Mouse (Mus musculus): ENCODE data around the gene Ptpn11. TPM values are rescaled to one million over a fixed set of nuclear protein-coding genes. Genes with fewer than 3 reads are reported as not detected.
"Not testable (repeated sequence)": the region's sequence is repeated elsewhere in the genome, so short reads cannot be mapped to it uniquely, and the experiment has no call there.

The Ptpn11 gene
- 10 to 100 TPM; 62.2 to 62.4 TPM for total RNA-seq (2021)
- long read RNA-seq, experiment 1, full-length matches to known transcripts = 6 of 16 reads
- long read RNA-seq, experiment 1, partial matches to known transcripts = 3 of 16 reads
- long read RNA-seq, experiment 1, other reads (novel, unspliced or antisense) = 7 of 16 reads
- long read RNA-seq, experiment 2, full-length matches to known transcripts = 6 of 13 reads
- long read RNA-seq, experiment 2, partial matches to known transcripts = 2 of 13 reads
- long read RNA-seq, experiment 2, other reads (novel, unspliced or antisense) = 5 of 13 reads

DNA sequence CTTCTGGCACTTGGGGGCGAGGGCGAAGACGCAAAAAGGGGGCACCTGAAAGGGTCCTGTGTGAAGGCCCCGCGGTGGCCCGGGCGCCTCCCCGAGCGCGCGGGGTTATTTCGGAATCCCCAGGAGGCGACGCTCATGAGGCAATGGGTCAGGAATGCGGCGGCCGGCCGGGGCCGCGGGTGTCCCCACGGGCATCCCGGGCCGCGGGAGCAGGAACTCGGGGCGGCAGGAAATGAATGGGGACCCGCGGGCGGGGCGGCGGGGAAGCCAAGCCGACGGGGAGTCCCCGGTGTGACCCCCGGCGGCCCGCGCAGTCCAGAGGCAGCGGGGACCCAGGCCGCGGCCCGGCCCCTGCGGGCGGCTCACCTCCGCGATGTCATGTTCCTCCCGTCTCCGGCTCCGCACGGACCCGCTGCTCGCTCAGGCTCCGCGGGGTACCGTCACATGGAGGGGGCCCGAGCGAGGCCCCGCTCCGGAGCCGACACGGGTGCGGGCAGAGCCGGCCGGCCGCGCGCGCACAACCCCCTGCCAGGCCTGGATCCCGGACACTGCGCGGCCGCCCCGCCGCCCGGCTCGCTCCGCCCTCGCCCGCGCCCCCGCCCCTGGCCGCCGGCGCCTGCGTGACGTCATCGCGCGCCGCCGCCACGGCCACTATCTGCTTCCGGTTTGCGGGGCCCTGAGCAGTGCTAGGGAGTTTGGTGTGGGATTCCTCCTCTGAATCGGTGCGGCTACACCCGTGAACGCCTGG is at the start of gene Ptpn11:
Ptpn11 (minus strand) TSS at position 562 of the 748 bp plus-strand sequence.
- intact Hi-C loops (cut with DNase I; ENCODE audit: low total_unique reads) = no loop called here
- peak; percentile 88 for DNase-seq

DNA sequence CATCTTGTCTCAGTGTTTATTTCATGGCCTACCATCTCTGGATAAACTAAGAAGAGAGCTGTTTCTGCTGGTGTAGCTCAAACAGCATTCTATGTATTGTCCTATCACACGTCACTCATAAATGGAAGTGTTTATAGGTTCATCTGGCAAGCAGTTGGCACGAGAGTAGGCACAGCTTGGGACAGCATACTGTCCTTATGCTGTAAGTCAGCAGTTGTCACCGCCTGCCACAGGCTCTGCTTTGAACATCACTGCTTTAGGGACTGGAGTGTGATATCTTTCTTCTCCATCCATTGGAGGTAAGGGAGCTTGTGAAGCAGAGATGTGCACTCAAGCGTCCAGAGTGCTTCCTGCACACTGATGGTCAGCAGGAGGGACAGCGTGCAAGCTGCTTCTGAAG is 48.6 kb upstream of the Ptpn11 start:
- intact Hi-C loops (cut with DNase I; ENCODE audit: low total_unique reads) = no loop called here
- no peak for DNase-seq

DNA sequence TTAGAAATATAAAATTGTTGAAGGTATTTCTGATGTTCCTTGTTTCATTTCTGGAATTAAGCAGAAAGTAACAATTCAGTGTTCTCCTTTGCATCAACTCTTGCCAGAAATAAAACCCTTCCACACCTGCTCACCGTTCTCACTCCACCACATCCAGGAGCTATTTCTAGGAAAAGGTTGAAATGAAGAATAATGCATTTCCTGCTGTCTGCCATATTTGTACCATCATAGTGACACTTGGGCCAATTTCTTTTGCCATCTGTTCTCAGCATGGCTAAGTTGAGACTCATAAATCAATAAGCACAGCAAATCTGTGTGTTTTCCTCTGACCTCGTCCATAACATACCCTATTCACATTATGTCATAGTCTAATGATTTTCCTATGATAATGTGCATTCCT is 47.0 kb upstream of the Ptpn11 start:
- no peak for DNase-seq
- intact Hi-C loops (cut with DNase I; ENCODE audit: low total_unique reads) = no loop called here

DNA sequence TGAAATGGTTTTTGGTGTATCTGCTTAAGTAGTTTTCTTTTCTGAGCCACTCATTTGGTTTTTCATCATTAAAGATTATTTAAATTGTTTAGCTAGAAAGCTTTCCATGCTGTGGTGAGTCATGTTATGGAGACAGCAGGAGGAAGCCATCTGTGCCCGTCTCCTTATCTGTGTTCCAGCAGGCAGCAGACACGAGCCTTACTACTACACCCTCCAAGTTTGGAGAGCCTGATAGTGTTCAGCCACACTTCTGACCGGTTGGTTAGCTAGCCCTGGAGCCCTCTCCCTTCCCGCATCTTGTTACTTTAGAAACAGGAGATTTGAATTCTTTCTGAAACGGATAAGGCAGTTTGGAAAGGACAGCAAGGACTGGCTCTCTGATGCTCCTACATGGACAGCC is 45.0 kb upstream of the Ptpn11 start:
- intact Hi-C loops (cut with DNase I; ENCODE audit: low total_unique reads) = no loop called here
- no peak for DNase-seq

DNA sequence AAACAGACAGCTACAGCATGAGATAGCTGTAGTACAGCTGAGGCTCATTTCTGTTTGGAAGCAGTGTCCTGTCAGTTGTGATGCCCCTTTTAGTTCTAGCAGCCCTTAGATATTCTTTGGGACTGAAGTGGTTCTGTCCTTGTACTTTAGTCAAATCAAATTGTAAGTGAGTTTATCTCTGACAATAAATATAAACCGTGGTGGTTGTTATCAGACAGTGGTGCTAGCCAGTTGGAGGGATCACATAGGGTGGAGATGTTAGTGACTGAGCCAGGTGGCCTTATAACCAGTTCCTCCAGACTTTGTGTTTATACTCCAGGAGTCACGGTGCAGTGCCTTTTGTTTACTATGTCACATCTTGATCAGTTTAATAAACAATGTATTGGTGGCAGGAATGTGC is 42.5 kb upstream of the Ptpn11 start:
- intact Hi-C loops (cut with DNase I; ENCODE audit: low total_unique reads) = no loop called here
- DNase-seq = no peak

DNA sequence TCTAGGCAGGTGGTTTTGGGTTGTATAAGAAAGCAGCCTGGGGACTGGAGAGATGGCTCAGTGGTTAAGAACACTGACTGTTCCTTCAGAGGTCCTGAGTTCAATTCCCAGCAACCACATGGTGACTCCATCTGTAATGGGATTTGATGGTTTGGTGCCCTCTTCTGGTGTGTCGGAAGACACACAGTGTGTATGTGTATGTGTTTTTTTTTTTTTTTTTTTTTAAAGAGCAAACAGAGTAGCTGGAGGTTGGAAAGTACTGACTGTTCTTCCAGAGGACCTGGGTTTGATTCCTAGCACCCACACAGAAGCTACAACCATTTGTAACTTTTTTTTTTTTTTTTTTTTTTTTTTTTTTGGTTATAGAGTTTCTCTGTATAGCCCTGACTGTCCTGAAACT is 41.6 kb upstream of the Ptpn11 start:
- no peak for DNase-seq
- intact Hi-C loops (cut with DNase I; ENCODE audit: low total_unique reads) = no loop called here

DNA sequence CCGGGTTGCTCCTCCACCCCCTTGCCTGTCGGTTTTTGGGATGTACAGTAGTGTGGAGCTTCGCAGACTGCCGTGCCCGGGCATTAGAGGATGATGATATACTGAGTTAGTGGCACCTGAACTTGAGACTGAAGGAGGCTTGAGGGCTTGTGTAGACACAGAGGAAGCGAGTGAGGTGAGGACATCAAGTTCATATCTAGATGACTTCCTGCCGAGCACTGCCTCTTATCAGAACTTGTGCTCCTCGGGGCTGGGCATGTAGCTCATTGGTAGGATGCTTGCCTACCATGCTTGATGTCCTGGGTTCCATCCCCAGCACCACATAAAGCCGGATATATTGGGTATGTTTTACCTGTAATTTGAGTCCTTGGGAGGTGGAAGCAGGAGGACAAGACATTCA is 39.6 kb upstream of the Ptpn11 start:
- DNase-seq = no peak
- intact Hi-C loops (cut with DNase I; ENCODE audit: low total_unique reads) = no loop called here

DNA sequence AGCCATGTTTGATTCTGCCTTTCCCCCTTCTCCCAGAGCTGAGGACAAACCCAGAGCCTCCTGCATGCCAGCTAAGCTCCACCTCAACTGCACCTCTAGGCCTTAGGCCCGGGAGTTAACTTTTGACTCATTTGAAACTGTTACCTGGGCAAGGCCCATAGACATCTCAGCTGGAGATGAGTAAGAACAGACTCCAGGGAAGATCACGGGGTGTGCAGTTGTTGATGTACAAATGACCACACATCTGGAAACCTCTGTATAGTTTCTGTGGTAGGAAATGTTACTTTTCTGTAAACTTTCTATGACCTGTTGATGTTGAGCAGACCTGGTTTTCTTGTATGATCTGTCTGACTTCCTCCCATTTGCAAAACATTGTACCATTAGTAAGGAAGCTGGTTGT is 38.0 kb upstream of the Ptpn11 start:
- no peak for DNase-seq
- intact Hi-C loops (cut with DNase I; ENCODE audit: low total_unique reads) = no loop called here

DNA sequence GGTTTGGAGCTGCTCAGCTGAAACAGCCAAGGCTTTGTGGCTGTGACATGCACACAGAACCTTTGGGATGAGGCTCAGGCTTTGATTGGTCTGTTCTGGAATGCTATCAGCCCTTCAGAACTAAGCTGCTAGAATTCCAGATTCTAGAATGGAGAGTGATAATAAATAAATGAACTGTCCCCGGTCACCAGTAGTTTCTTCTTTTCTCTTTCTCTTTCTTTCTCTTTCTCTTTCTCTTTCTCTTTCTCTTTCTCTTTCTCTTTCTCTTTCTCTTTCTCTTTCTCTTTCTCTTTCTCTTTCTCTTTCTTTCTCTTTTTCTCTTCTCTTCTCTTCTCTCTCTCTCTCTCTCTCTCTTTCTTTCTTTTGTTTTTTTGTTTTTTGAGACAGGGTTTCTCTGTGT is 36.1 kb upstream of the Ptpn11 start:
- DNase-seq; intact Hi-C loops (cut with DNase I; ENCODE audit: low total_unique reads): not testable (repeated sequence)

DNA sequence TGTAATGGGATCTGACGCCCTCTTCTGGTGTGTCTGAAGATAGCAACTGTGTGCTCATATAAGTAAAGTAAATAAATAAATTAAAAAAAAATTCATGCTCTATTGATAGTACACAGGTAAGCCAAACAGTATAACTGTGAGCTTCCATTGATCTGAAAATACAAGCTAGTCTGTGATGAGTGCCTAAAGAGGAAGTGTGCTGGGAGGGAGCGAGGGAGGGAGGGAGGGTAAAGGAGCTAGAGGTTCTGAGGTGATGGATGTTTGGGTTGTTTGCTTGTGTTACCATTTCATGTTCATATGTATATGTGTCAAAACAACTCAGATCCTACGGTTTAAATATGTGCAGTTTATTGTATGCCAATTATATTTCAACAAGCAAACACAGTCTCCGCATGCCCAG is 35.6 kb upstream of the Ptpn11 start:
- intact Hi-C loops (cut with DNase I; ENCODE audit: low total_unique reads) = no loop called here
- no peak for DNase-seq

DNA sequence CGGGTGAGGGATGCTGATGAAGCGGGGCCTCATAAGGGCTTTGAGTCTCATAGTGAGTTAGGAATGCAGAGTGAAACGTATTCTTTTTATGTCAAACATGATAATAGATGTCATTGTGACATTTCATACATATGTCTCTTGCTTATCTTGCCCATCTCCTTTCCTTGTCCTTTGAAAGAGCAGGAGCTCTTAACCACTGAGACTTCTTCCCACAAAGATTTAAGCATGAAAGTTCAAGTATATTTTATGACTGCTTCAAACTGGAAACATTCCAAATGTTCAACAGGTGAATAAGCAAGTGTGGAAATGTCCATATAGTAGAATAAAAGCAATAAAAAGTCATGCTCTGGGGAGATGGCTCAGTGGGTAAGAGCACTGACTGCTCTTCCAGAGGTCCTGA is 35.2 kb upstream of the Ptpn11 start:
- DNase-seq = no peak
- intact Hi-C loops (cut with DNase I; ENCODE audit: low total_unique reads) = no loop called here

DNA sequence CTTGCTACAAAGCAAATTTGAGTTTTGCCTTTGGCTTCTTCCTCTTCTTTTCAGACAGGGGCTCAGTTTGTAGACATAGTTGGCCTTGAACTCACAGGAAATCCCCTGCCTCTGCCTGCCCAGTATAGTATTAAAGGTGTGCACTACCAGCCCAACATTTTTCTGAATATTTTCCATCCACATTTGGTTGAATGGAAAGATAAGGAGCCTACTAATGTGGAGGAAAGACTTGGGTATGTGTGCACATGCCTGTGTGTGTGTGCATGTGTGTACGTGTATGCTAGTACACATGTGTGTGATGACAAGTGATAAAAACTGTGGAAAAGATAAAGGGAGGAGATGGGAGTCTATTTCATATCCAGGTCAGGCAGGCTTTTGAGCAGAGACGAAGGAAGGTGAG is 34.7 kb upstream of the Ptpn11 start:
- intact Hi-C loops (cut with DNase I; ENCODE audit: low total_unique reads) = no loop called here
- DNase-seq = no peak

DNA sequence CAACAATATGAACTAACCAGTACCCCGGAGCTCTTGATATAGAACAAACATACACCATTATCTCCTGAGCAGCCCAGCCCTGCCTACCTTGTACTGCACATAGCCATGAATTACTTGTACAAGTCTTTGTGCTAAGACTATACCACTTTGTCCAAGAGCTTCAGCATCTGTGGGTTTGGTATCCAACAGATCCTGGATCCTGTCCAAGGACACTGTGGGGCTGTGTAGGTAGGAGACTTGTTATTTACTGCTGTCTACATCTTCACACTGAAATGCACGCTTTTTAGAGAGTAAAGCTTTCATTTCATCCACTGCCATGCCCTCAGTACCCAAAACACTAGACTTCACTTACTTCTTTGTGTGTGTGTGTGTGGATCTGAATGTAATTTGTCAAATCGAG is 33.7 kb upstream of the Ptpn11 start:
- no peak for DNase-seq
- intact Hi-C loops (cut with DNase I; ENCODE audit: low total_unique reads) = no loop called here

DNA sequence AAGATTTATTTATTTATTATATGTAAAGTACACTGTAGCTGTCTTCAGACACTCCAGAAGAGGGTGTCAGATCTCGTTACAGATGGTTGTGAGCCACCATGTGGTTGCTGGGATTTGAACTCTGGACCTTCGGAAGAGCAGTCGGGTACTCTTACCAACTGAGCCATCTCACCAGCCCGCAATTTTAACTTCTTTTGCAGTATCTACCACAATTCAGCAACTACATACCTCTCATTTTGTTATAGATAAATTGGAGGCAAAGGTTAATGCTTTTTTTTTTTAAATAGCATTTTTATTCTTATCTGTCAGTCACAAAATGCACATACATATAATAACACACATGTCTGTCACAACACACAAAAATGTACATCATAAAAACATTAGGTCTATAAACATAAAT is 32.8 kb upstream of the Ptpn11 start:
- intact Hi-C loops (cut with DNase I; ENCODE audit: low total_unique reads); DNase-seq: not testable (repeated sequence)

DNA sequence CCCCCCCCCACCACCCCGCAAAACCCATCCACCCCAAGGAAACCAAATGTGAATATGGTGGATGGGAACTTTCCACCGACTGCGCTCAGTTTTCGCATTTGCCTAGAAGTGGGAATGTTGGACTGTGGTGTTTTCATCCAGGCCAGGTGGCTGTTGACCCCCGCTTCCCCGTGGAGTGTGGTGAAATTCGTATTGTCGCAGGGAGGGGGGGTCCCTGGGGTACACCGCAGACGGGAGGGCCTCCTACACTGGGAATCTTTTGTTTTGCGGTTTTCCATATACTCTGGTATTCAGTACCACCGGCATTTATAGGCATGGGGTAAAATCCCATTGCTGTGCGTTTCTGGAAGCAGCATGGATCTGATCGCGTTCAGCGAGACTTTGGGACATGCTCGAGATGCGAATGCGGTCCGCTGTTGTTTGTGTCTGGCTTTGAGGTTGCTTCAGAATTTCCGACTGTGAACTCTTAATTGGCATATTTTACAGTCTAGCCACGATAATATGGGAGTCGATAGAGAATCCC is 30.2 kb upstream of the Ptpn11 start:
- no peak for DNase-seq
- intact Hi-C loops (cut with DNase I; ENCODE audit: low total_unique reads) = no loop called here

DNA sequence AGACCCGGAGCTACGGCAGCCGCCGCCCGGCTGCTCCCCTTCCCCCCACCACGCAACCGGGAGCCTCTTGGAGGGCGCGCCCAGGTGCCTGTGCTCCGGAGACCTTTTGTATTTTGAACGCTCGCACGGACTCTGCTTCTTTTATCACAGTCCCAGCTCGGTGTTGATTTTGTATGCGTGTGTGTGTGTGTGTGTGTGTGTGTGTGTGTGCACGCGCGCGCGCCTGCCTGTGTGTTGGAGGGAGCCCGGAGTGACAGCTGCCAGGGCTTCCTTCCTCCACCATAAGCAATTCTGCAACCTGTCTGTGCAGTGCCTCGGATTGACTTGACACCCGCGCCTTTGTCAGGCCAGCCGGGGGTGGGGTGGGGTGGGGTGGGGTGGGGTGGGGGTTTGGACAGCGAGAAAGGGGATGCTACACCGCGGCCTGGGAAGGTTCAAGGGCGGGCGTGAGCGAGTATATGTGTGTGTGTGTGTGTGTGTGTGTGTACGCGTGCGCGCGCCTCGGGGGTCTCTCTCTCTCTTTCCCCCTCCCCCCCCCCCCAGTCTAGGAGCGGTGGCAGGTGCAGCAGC is 29.6 kb upstream of the Ptpn11 start:
- peak; percentile 17 for DNase-seq
- intact Hi-C loops (cut with DNase I; ENCODE audit: low total_unique reads) = no loop called here

DNA sequence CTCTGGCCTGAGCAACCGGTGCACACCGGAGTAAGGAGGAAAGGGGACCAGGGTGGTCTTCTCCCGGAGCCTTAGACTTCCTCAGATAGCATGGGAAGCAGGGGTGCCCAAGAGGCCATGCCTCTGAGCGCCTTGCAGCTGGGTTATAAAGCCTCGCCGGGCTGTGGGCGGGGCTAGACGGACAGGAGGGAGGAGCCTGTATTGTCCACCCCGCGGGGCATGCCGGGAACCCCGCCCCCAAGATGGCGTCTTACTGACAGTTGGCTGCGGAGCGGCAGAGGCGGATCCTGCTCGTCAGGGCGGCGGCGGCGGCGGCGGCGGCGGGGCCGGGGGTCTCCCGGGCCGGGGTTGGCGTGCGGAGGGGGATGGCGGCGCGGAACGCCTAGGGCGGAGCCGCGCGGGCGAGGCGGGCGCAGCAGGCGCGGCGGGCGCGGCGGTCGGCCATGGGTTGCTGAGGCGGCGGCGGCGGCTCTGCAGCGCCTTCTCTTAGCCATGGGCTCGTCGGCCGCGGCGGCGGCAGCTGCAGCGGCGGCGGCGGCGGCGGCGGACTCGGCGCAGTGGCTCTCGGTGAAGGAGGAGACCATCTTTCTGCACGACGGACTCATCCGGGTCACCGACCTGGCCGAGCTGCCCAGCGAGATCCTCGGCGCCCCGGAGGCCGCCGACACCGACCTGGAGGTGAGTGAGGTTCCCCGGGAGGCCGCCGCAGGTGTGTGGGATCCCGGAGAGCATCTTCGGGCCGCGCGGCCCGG is 29.0 kb upstream of the Ptpn11 start, which contains the start of gene Hectd4:
Hectd4 (plus strand) TSS at position 240 of the 752 bp plus-strand sequence.
- peak; percentile 98 for DNase-seq
- intact Hi-C loops (cut with DNase I; ENCODE audit: low total_unique reads) = loop anchor here (5.0 kb wide), 1 partner anchor 47 kb away; no protein-coding TSS in a partner anchor

DNA sequence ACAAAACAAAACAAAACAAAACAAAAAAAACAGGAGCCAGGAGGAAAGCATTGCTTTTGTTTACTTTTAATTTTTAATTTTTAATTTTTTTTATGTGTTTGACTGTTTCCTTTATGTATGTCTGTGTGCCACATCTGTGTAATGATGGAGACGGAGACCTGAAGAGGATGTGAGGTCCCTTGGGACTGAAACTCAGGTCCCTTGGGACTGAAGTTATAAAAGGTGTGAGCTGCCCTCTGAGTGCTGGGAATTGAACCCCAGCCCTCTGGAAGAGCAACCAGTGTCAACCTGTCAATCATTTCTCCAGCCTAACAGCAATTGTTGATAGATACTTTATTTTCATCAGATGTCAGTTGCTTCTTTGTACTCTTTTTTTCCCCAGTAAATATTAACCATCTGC is 28.0 kb upstream of the Ptpn11 start:
- no peak for DNase-seq
- intact Hi-C loops (cut with DNase I; ENCODE audit: low total_unique reads) = loop anchor here (5.0 kb wide), 1 partner anchor 48 kb away; no protein-coding TSS in a partner anchor

DNA sequence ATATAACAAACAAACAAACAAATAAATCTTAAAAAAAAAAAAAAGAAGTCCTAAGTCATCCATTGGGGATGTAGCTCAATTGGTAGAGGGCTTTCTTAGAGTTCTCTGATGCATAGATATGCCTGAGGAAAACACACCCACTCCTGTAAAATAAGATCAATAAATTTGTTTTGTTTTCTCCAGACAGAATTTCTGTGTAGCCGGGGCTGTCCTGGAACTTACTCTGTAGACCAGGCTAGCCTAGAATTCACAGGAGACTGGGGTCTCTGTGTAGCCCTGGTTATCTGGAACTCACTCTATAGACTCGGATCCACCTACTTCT is 26.1 kb upstream of the Ptpn11 start:
- DNase-seq = no peak
- intact Hi-C loops (cut with DNase I; ENCODE audit: low total_unique reads) = loop anchor here (5.0 kb wide), 1 partner anchor 50 kb away; no protein-coding TSS in a partner anchor
